Mouse (Mus musculus): ENCODE results near the gene Prkg1. TPM values are rescaled to one million over a fixed set of nuclear protein-coding genes. Genes with fewer than 3 reads are reported as not detected.
A peak's percentile ranks its signal among the peaks of the same experiment; 100 is the strongest.

The Prkg1 gene
- polyA plus RNA-seq, 1 experiment from 2014 or later, result 3.5 TPM

DNA sequence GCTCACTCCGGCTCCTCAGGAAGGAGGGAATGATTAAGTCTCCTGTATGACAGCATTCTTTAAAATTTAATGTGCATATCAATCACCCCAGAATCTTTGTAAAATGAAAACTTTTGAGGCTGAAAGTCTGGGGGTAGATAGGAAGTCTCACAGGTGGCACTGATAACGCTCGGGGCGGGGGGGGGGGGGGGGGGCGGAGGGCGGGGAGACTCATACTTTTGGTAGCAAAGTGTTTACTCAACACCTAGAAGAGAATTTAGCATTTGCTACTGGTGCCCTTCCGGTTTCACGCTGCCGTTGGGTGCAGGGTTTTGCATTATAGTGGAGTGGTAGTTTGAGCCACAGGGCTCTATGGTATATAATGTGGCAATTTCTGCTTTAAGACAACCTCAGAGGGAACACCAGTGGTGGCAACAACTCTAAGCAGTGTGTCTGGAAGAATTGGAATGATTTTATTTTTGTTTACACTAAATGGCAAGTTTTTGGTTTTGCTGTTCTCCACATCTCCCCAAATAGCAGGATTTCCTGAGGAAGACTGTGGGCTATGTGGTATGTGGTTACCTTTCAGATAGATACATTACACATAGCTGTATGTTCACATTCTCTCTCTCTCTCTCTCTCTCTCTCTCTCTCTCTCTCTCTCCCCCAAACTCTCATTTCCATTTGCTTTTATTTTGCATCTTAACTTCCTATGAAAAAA is 427.5 kb downstream of the Prkg1 start:
- Histone ChIP-seq H3K36me3 (no peaks in the 10 kb centered on the region), H3K4me2 (no peak overlapping the region), H3K27ac (no peak overlapping the region), H3K4me1 (no peaks in the 10 kb centered on the region), H3K9ac (no peak overlapping the region), H3K4me3 (replicated peaks) (no peak overlapping the region), H3K9me3 (replicated peaks) (no peaks in the 10 kb centered on the region), H3K27me3 (no peaks in the 10 kb centered on the region)
- 77% methylated on average over 9 of the region's 9 CpGs for WGBS
- no peak for ATAC-seq (replicated peaks; ENCODE audit: low FRiP score)

GRCm38 (mm10) chr19:31336381-31336780 is 428.5 kb downstream of the Prkg1 start:
- 58% methylated on average over 3 of the region's 3 CpGs for WGBS
- Histone ChIP-seq H3K27ac (no peak overlapping the region), H3K9ac (no peak overlapping the region), H3K4me2 (no peak overlapping the region), H3K4me3 (replicated peaks) (no peak overlapping the region), H3K27me3 (no peaks in the 10 kb centered on the region), H3K4me1 (no peaks in the 10 kb centered on the region), H3K9me3 (replicated peaks) (no peaks in the 10 kb centered on the region), H3K36me3 (no peaks in the 10 kb centered on the region)
- no peak for ATAC-seq (replicated peaks; ENCODE audit: low FRiP score)

GRCm38 (mm10) chr19:31329893-31330292 is 434.9 kb downstream of the Prkg1 start:
- Histone ChIP-seq H3K36me3 (no peaks in the 10 kb centered on the region), H3K27ac (no peak overlapping the region), H3K9me3 (replicated peaks) (no peaks in the 10 kb centered on the region), H3K27me3 (no peaks in the 10 kb centered on the region), H3K4me2 (no peak overlapping the region; the same call in 1 of the 2 replicates), H3K9ac (no peak overlapping the region), H3K4me1 (no peaks in the 10 kb centered on the region), H3K4me3 (replicated peaks) (no peak overlapping the region)
- 20% methylated on average over 5 of the region's 5 CpGs for WGBS
- ATAC-seq (replicated peaks; ENCODE audit: low FRiP score), result 0 out of 2 replicates have a peak, but pooled peaks have one; percentile 60

DNA sequence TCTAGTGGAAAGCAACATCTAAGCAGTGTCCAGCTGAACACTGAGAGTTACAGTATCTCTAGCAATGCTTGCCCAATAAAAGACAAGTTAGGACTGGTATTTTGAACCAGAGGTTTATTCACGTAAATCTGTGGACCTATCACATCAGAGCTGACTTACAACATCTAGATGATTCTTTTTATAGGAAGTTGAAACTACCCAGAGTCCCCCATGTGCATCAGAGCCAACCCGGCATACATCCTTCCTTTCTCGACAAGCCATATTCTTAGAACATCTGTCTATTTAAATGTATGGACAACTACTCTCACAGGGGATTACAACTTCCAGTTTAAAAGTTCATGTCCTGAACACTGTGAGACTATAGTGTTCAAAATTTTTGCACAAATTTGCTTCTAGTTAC is 460.1 kb downstream of the Prkg1 start:
- H3K4me3 ChIP-seq (replicated peaks), result no peak overlapping the region
- no peak overlapping the region for H3K9ac ChIP-seq
- H3K27me3 ChIP-seq, result no peaks in the 10 kb centered on the region
- H3K9me3 ChIP-seq (replicated peaks), result no peaks in the 10 kb centered on the region
- H3K4me2 ChIP-seq, result no peak overlapping the region
- no peaks in the 10 kb centered on the region for H3K4me1 ChIP-seq
- H3K27ac ChIP-seq, result no peak overlapping the region
- WGBS, result 86% methylated on average over 3 of the region's 3 CpGs
- no peak for ATAC-seq (replicated peaks; ENCODE audit: low FRiP score)
- no peaks in the 10 kb centered on the region for H3K36me3 ChIP-seq

DNA sequence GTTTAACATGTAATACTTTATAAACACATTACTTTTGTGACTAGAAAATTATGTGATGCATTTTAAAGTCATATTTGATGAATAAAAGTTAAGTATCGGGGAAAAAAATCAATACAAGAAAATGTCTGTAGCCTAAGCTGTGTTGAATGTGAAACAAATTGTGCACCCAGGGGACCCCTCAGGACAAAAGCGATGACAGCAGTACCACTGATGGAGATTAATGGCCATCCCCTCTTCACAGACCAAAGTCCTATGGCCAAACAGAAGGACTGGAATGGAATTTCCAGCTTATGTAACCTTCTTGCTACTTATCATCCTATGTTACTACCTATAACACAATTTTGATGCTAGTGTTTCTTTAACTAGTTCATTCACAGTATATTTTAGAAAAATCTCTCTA is 473.6 kb downstream of the Prkg1 start:
- H3K9me3 ChIP-seq (replicated peaks), result no peaks in the 10 kb centered on the region
- H3K27me3 ChIP-seq, result no peaks in the 10 kb centered on the region
- H3K4me3 ChIP-seq (replicated peaks), result no peak overlapping the region
- H3K36me3 ChIP-seq, result no peaks in the 10 kb centered on the region
- H3K27ac ChIP-seq, result no peak overlapping the region
- H3K9ac ChIP-seq, result no peak overlapping the region
- 69% methylated on average over 2 of the region's 2 CpGs for WGBS
- no peak overlapping the region for H3K4me2 ChIP-seq
- no peaks in the 10 kb centered on the region for H3K4me1 ChIP-seq
- ATAC-seq (replicated peaks; ENCODE audit: low FRiP score), result no peak

GRCm38 (mm10) chr19:31284581-31284980 is 480.3 kb downstream of the Prkg1 start:
- no peak for ATAC-seq (replicated peaks; ENCODE audit: low FRiP score)
- Histone ChIP-seq H3K9ac (no peak overlapping the region), H3K4me3 (replicated peaks) (no peak overlapping the region), H3K4me1 (no peaks in the 10 kb centered on the region), H3K27me3 (no peaks in the 10 kb centered on the region), H3K4me2 (no peak overlapping the region), H3K27ac (no peak overlapping the region), H3K9me3 (replicated peaks) (no peaks in the 10 kb centered on the region), H3K36me3 (no peaks in the 10 kb centered on the region)
- 50% methylated on average over 3 of the region's 3 CpGs for WGBS

- Histone ChIP-seq H3K9me3 (replicated peaks) (no peaks in the 10 kb centered on the region), H3K4me3 (replicated peaks) (no peak overlapping the region), H3K27me3 (no peaks in the 10 kb centered on the region), H3K9ac (no peak overlapping the region), H3K4me1 (no peaks in the 10 kb centered on the region), H3K27ac (no peak overlapping the region), H3K4me2 (no peak overlapping the region), H3K36me3 (no peaks in the 10 kb centered on the region)
- no peak for ATAC-seq (replicated peaks; ENCODE audit: low FRiP score)
- WGBS, result 92% methylated on average over 7 of the region's 7 CpGs
Measured at GRCm38 (mm10) chr19:31284126-31284525, 480.7 kb downstream of the Prkg1 start.

DNA sequence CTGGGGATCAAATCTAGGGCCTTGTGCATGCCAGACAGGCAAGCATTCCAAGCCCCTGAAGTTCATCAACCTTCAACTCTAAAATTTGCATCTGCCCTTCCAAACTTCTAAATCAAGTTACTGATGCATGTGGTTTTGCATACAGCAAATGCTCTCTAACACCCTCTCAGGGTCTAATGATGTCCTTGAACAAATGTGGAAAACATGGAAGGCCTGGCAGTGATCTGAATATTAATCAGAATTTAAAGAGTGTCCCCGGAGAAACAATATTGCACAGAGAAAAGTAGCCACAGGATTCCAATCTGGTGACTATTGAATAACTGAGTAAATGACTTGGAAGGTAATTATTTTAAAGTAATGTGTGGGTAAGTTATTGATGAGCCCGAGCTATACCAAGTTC is 481.2 kb downstream of the Prkg1 start:
- 83% methylated on average over 2 of the region's 2 CpGs for WGBS
- Histone ChIP-seq H3K36me3 (no peaks in the 10 kb centered on the region), H3K27me3 (no peaks in the 10 kb centered on the region), H3K4me3 (replicated peaks) (no peak overlapping the region), H3K9me3 (replicated peaks) (no peaks in the 10 kb centered on the region), H3K9ac (no peak overlapping the region), H3K27ac (no peak overlapping the region), H3K4me1 (no peaks in the 10 kb centered on the region), H3K4me2 (no peak overlapping the region)
- no peak for ATAC-seq (replicated peaks; ENCODE audit: low FRiP score)

GRCm38 (mm10) chr19:31279797-31280486 is 484.9 kb downstream of the Prkg1 start:
- 81% methylated on average over 7 of the region's 7 CpGs for WGBS
- H3K36me3 ChIP-seq, result no peaks in the 10 kb centered on the region
- H3K4me1 ChIP-seq, result no peaks in the 10 kb centered on the region
- no peak overlapping the region for H3K4me3 ChIP-seq (replicated peaks)
- H3K9ac ChIP-seq, result no peak overlapping the region
- H3K4me2 ChIP-seq, result no peak overlapping the region
- no peaks in the 10 kb centered on the region for H3K27me3 ChIP-seq
- no peak for ATAC-seq (replicated peaks; ENCODE audit: low FRiP score)
- no peaks in the 10 kb centered on the region for H3K9me3 ChIP-seq (replicated peaks)
- H3K27ac ChIP-seq, result no peak overlapping the region

DNA sequence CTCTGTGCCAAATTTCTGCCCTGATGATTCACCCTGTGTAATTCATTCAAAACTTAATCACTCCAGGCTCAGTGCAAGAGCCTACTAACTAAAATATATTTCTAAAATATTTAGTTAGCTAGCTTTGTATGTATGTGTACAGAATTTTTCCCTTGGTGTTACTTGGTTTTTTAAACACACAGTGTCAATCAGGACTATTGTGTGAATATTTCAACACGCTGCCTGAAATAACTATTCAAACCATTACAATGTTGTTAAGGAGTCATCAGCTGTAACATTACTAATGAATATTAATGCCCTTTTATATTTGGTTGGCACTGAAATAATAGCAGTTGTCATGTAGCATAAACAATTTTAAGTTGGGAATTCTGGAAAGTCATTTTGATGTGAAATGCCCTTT is 502.4 kb downstream of the Prkg1 start:
- H3K9ac ChIP-seq, result no peak overlapping the region
- no peaks in the 10 kb centered on the region for H3K36me3 ChIP-seq
- no peak for ATAC-seq (replicated peaks; ENCODE audit: low FRiP score)
- no peak overlapping the region for H3K4me2 ChIP-seq
- no peaks in the 10 kb centered on the region for H3K4me1 ChIP-seq
- no peak overlapping the region for H3K27ac ChIP-seq
- no peaks in the 10 kb centered on the region for H3K27me3 ChIP-seq
- no peak overlapping the region for H3K4me3 ChIP-seq (replicated peaks)
- H3K9me3 ChIP-seq (replicated peaks), result no peaks in the 10 kb centered on the region
- 81% methylated on average over 1 of the region's 1 CpGs for WGBS

- H3K9ac ChIP-seq, result no peak overlapping the region
- no peak overlapping the region for H3K4me2 ChIP-seq
- no peaks in the 10 kb centered on the region for H3K27me3 ChIP-seq
- no peaks in the 10 kb centered on the region for H3K4me1 ChIP-seq
- no peak overlapping the region for H3K4me3 ChIP-seq (replicated peaks)
- no peaks in the 10 kb centered on the region for H3K9me3 ChIP-seq (replicated peaks)
- H3K27ac ChIP-seq, result no peak overlapping the region
- no peak for ATAC-seq (replicated peaks; ENCODE audit: low FRiP score)
- no peaks in the 10 kb centered on the region for H3K36me3 ChIP-seq
Measured at GRCm38 (mm10) chr19:31260494-31260893, 504.3 kb downstream of the Prkg1 start.

- H3K36me3 ChIP-seq, result no peaks in the 10 kb centered on the region
- 75% methylated on average over 2 of the region's 2 CpGs for WGBS
- H3K4me3 ChIP-seq (replicated peaks), result no peak overlapping the region
- H3K4me2 ChIP-seq, result no peak overlapping the region
- no peak overlapping the region for H3K9ac ChIP-seq
- no peaks in the 10 kb centered on the region for H3K4me1 ChIP-seq
- no peaks in the 10 kb centered on the region for H3K27me3 ChIP-seq
- H3K9me3 ChIP-seq (replicated peaks), result no peaks in the 10 kb centered on the region
- ATAC-seq (replicated peaks; ENCODE audit: low FRiP score), result no peak
- H3K27ac ChIP-seq, result no peak overlapping the region
Measured at GRCm38 (mm10) chr19:31255780-31256179, 509.1 kb downstream of the Prkg1 start.

DNA sequence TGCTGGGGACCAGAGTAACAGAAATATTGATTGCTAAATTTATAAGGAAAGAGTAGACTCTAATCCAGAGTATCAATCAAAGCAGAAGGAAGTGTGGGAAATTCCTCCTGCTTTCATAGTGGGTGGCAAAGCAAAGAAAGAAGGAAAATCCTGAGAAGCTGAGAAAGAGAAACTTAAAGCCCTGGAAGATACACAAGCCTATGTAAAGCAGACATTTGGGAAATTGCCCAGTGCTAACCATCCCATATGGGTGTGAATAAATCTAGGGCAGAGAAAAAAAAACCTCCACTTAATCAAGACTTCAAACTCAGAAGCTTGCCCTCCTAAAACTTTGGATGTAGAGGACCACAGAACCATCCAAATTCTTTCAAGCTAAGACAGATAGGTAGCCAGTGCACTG is 532.4 kb downstream of the Prkg1 start:
- Histone ChIP-seq H3K36me3 (no peaks in the 10 kb centered on the region), H3K4me1 (no peaks in the 10 kb centered on the region), H3K9ac (no peak overlapping the region), H3K4me3 (replicated peaks) (no peak overlapping the region), H3K9me3 (replicated peaks) (no peaks in the 10 kb centered on the region), H3K27me3 (no peaks in the 10 kb centered on the region), H3K27ac (no peak overlapping the region), H3K4me2 (no peak overlapping the region)
- no peak for ATAC-seq (replicated peaks; ENCODE audit: low FRiP score)
